In genomic region chr17:6755873-6756272, GRCm38 (mm10) we compare ENCODE assay signal across 24 mouse cellular contexts. TPM values are rescaled to one million over a fixed set of nuclear protein-coding genes. Genes with fewer than 3 reads are reported as not detected.
DNase-seq lines count a peak whose midpoint lies in the region; ATAC-seq and TF ChIP-seq lines count a peak whose summit lies in the region.
"Had no signal": no experiment of that assay in that cellular context is flagged by ENCODE, and none has a peak within 500 bp of the region (broad histone marks: within the 10 kb centered on the region; RNA-seq: fewer than 3 reads in every experiment).

No protein-coding gene starts in this region.

- no peak overlapping the region for H3K4me2 ChIP-seq in kidney, embryonic 16.5 days (replicated peaks; ENCODE audit: low read depth, low read length)
- H3K4me2 ChIP-seq in intestine, embryonic 15.5 days (replicated peaks): no peak overlapping the region
- no peak overlapping the region for H3K4me2 ChIP-seq in stomach, postnatal 0 days (replicated peaks; ENCODE audit: low read depth)
- H3K4me2 ChIP-seq: embryonic facial prominence, embryonic 12.5 days; heart, embryonic 12.5 days; limb, embryonic 15.5 days; lung, embryonic 14.5 days; midbrain, embryonic 15.5 days; neural tube, embryonic 13.5 days had no signal

- peak; percentile 26 for ATAC-seq in kidney, embryonic 16.5 days (ENCODE audit: low FRiP score, low TSS enrichment)
- peak; percentile 93 for ATAC-seq in intestine, embryonic 15.5 days
- ATAC-seq in stomach, postnatal 0 days (ENCODE audit: low FRiP score, low TSS enrichment): peak; percentile 72
- ATAC-seq: forebrain, postnatal 0 days; hindbrain, postnatal 0 days; midbrain, embryonic 15.5 days had no signal

- H3K36me3 ChIP-seq in kidney, embryonic 16.5 days (ENCODE audit: insufficient read depth, low read length): peaks cover 36% of the 10 kb centered on the region
- H3K36me3 ChIP-seq in intestine, embryonic 15.5 days: peaks cover 4% of the 10 kb centered on the region; the same call in 1 of the 2 replicates
- H3K36me3 ChIP-seq in stomach, postnatal 0 days (ENCODE audit: control insufficient read depth, insufficient read depth, low read length): peaks cover 3% of the 10 kb centered on the region
- H3K36me3 ChIP-seq: midbrain, embryonic 15.5 days had no signal

- no peaks in the 10 kb centered on the region for H3K27me3 ChIP-seq in kidney, embryonic 16.5 days (ENCODE audit: insufficient read depth, low read length)
- no peaks in the 10 kb centered on the region for H3K27me3 ChIP-seq in intestine, embryonic 15.5 days (replicated peaks)
- H3K27me3 ChIP-seq in stomach, postnatal 0 days (ENCODE audit: control insufficient read depth, insufficient read depth, low read length): no peaks in the 10 kb centered on the region
- H3K27me3 ChIP-seq: heart, embryonic 12.5 days; limb, embryonic 15.5 days; midbrain, embryonic 15.5 days; neural tube, embryonic 13.5 days had no signal

- intact Hi-C loops in heart, postnatal 36 days (cut with DNase I): no loop called here

- peak overlapping the region; percentile 84 for H3K27ac ChIP-seq in kidney, embryonic 16.5 days (ENCODE audit: low read length)
- peak overlapping the region; percentile 80 for H3K27ac ChIP-seq in intestine, embryonic 15.5 days
- peak overlapping the region; percentile 69 for H3K27ac ChIP-seq in stomach, postnatal 0 days (replicated peaks)
- H3K27ac ChIP-seq: embryonic facial prominence, embryonic 12.5 days; hindbrain, postnatal 0 days; limb, embryonic 15.5 days; liver, embryonic 14.5 days; midbrain, embryonic 15.5 days; neural tube, embryonic 13.5 days had no signal

- H3K4me1 ChIP-seq in kidney, embryonic 16.5 days (ENCODE audit: insufficient read depth, low read length): peaks cover 33% of the 10 kb centered on the region
- peaks cover 24% of the 10 kb centered on the region for H3K4me1 ChIP-seq in intestine, embryonic 15.5 days (replicated peaks)
- H3K4me1 ChIP-seq in stomach, postnatal 0 days (replicated peaks; ENCODE audit: control insufficient read depth, insufficient read depth): no peaks in the 10 kb centered on the region

- 73% methylated on average over 8 of the region's 8 CpGs for WGBS in kidney, embryonic 16.5 days
- 65% methylated on average over 8 of the region's 8 CpGs for WGBS in intestine, embryonic 15.5 days
- WGBS in stomach, postnatal 0 days: 54% methylated on average over 8 of the region's 8 CpGs

- no peak overlapping the region for H3K9ac ChIP-seq in kidney, embryonic 16.5 days (replicated peaks; ENCODE audit: low read length)
- no peak overlapping the region for H3K9ac ChIP-seq in intestine, embryonic 15.5 days
- no peak overlapping the region for H3K9ac ChIP-seq in stomach, postnatal 0 days (ENCODE audit: low read length)
- H3K9ac ChIP-seq: embryonic facial prominence, embryonic 12.5 days; forebrain, postnatal 0 days; heart, embryonic 12.5 days; limb, embryonic 15.5 days; liver, embryonic 14.5 days; lung, embryonic 14.5 days; midbrain, embryonic 15.5 days; neural tube, embryonic 13.5 days had no signal

- DNase-seq in adrenal gland, adult (ENCODE audit: inconsistent age in 2 of 2, low spot score in 1 of 2): peak; percentile 55 to 72
- no peak for DNase-seq in adrenal gland, postnatal 14 days
- no peak for DNase-seq in kidney, adult 11 months
- peak; percentile 52 for DNase-seq in stomach, postnatal 0 days (ENCODE audit: low spot score)
- DNase-seq in heart, postnatal 36 days: no peak
- DNase-seq: cerebellum, adult 11-12 months; cerebellum, postnatal 14 days; forebrain, postnatal 0 days; gastrocnemius, postnatal 14 days; heart, adult 11 months; heart, postnatal 10 days; left cerebral cortex, postnatal 4 days; lung, embryonic 14.5 days; retina, postnatal 1 day had no signal

- H3K9me3 ChIP-seq in kidney, embryonic 16.5 days (ENCODE audit: low read length): no peaks in the 10 kb centered on the region
- no peaks in the 10 kb centered on the region for H3K9me3 ChIP-seq in intestine, embryonic 15.5 days
- H3K9me3 ChIP-seq in stomach, postnatal 0 days (ENCODE audit: control insufficient read depth, low read length): no peaks in the 10 kb centered on the region
- H3K9me3 ChIP-seq: embryonic facial prominence, embryonic 12.5 days; heart, embryonic 12.5 days; limb, embryonic 15.5 days; midbrain, embryonic 15.5 days; neural tube, embryonic 13.5 days had no signal

- no peak for TF ChIP-seq CTCF in stomach, postnatal 0 days (IDR thresholded peaks at IDR 0.05; ENCODE audit: low read depth)

- H3K4me3 ChIP-seq in kidney, embryonic 16.5 days (ENCODE audit: low read length): no peak overlapping the region
- no peak overlapping the region for H3K4me3 ChIP-seq in intestine, embryonic 15.5 days (replicated peaks)
- H3K4me3 ChIP-seq in stomach, postnatal 0 days (ENCODE audit: low read depth, low read length): no peak overlapping the region
- H3K4me3 ChIP-seq: embryonic facial prominence, embryonic 12.5 days; heart, embryonic 12.5 days; limb, embryonic 15.5 days; midbrain, embryonic 15.5 days; myocyte; neural tube, embryonic 13.5 days had no signal

- TF ChIP-seq EP300 in stomach, postnatal 0 days (optimal IDR thresholded peaks at IDR 0.05): no peak

RNA-seq across cellular contexts. Expression of gene Ezr, which starts 26.7 kb away (rescaled TPM):
- total RNA-seq in adrenal gland, postnatal 14 days (2021): 23.6 and 30.5 TPM in 2 replicates
- polyA plus RNA-seq in kidney, embryonic 16.5 days (2015; fragmentation: Nextera tagmentation; extraction: Ambion mirVana): 240 and 248 TPM in 2 replicates
- polyA plus RNA-seq in intestine, embryonic 15.5 days (2015; fragmentation: Nextera tagmentation; extraction: Ambion mirVana): 232 and 235 TPM in 2 replicates
- polyA plus RNA-seq in stomach, postnatal 0 days (2015; fragmentation: Nextera tagmentation; extraction: Ambion mirVana): 289 and 299 TPM in 2 replicates
- total RNA-seq in heart, postnatal 36 days (2021): 10 to 100 TPM; 35.0 to 43.3 TPM

Comparison
In these comparisons a context has a peak if more than half of its experiments do, and no peak if none do; other contexts are left out.
1. DNase-seq: peak in adrenal gland, adult (2 of 2) and stomach, postnatal 0 days (single experiment); none in adrenal gland, postnatal 14 days (single experiment), kidney, adult 11 months (single experiment) and heart, postnatal 36 days (0 of 2).
2. ATAC-seq: peak in every context shown above with its lines; median percentile 93 in intestine, embryonic 15.5 days; 72 in stomach, postnatal 0 days; 26 in kidney, embryonic 16.5 days.
3. Peak in every context shown above with its lines, with median percentiles within 50 percentile points of each other: H3K27ac ChIP-seq.